Mouse (Mus musculus) left cerebral cortex, postnatal 25 days (tissue): Measurements from ENCODE around the gene Lnx1. TPM values are rescaled to one million over a fixed set of nuclear protein-coding genes. Genes with fewer than 3 reads are reported as not detected.

Source experiments
- DNase-seq, 2 experiments: peaks; one replicate each; pipeline ENCODE4 v3.0.0; 2022; ENCODE audit warnings: low spot score in 2 of 2, mixed read lengths in 1 of 2
- intact Hi-C: fragments of 180-260 bp; cut with DNase I; formaldehyde crosslinking; loops from one replicate; pipeline ENCODE4 v1.15.1; 2025
- total RNA-seq, 2 experiments: library from RNA; stranded (reverse); gene quantifications; 2 replicates each; pipeline ENCODE4 v1.2.3; 2021

The Lnx1 gene
- total RNA-seq, 2 experiments from 2014 or later, result 26.6 to 28.6 TPM

- intact Hi-C loops, result no loop called here
- DNase-seq, result no peak
These were observed 43.4 kb downstream of the Lnx1 start for GRCm38 (mm10) chr5:74659281-74659680.

GRCm38 (mm10) chr5:74657930-74658329 lies 44.8 kb downstream of the Lnx1 start:
- DNase-seq, result no peak
- intact Hi-C loops, result no loop called here

GRCm38 (mm10) chr5:74656410-74656809 lies 46.3 kb downstream of the Lnx1 start:
- intact Hi-C loops, result no loop called here
- DNase-seq, result no peak

- intact Hi-C loops, result no loop called here
- DNase-seq, result no peak
These were observed 48.2 kb downstream of the Lnx1 start for GRCm38 (mm10) chr5:74654527-74654926.

- DNase-seq, result no peak
- intact Hi-C loops, result no loop called here
These were observed 48.9 kb downstream of the Lnx1 start for GRCm38 (mm10) chr5:74653766-74654165.

GRCm38 (mm10) chr5:74649122-74649521 lies 53.6 kb downstream of the Lnx1 start:
- DNase-seq, result no peak
- intact Hi-C loops, result loop anchor here (10.0 kb wide), 1 partner anchor 146 kb away; no protein-coding TSS in a partner anchor

GRCm38 (mm10) chr5:74648216-74648615 lies 54.5 kb downstream of the Lnx1 start:
- intact Hi-C loops, result loop anchor here (10.0 kb wide), 1 partner anchor 147 kb away; no protein-coding TSS in a partner anchor

GRCm38 (mm10) chr5:74647584-74647984 lies 55.1 kb downstream of the Lnx1 start:
- no peak for DNase-seq
- intact Hi-C loops, result loop anchor here (10.0 kb wide), 1 partner anchor 147 kb away; no protein-coding TSS in a partner anchor

More at GRCm38 (mm10) chr5:74648216-74648615, 54.5 kb downstream of the Lnx1 start:
- no peak for DNase-seq

GRCm38 (mm10) chr5:74642291-74642690 lies 60.4 kb downstream of the Lnx1 start:
- intact Hi-C loops, result loop anchor here (5.0 to 10.0 kb wide), 3 partner anchors 35 to 305 kb away; no protein-coding TSS in a partner anchor
- DNase-seq, result no peak

- peak; percentile 26 to 65 for DNase-seq
- intact Hi-C loops, result loop anchor here (2.0 to 10.0 kb wide), 4 partner anchors 36 to 516 kb away; no protein-coding TSS in a partner anchor
These were observed 61.7 kb downstream of the Lnx1 start for GRCm38 (mm10) chr5:74641000-74641399.

GRCm38 (mm10) chr5:74640504-74640903 lies 62.2 kb downstream of the Lnx1 start:
- no peak for DNase-seq
- intact Hi-C loops, result loop anchor here (2.0 to 10.0 kb wide), 4 partner anchors 37 to 516 kb away; no protein-coding TSS in a partner anchor

- peak in 1 of 2 experiments; percentile 61 for DNase-seq
- intact Hi-C loops, result loop anchor here (10.0 kb wide), 1 partner anchor 405 kb away; the partner anchor contains the start of gene Chic2
These were observed 63.2 kb downstream of the Lnx1 start for GRCm38 (mm10) chr5:74639516-74639915.

GRCm38 (mm10) chr5:74634391-74634790 lies 68.3 kb downstream of the Lnx1 start:
- intact Hi-C loops, result loop anchor here (10.0 kb wide), 1 partner anchor 410 kb away; the partner anchor contains the start of gene Chic2
- DNase-seq, result no peak

- no peak for DNase-seq
- intact Hi-C loops, result loop anchor here (10.0 kb wide), 1 partner anchor 411 kb away; the partner anchor contains the start of gene Chic2
These were observed 69.3 kb downstream of the Lnx1 start for GRCm38 (mm10) chr5:74633453-74633852.

- intact Hi-C loops, result loop anchor here (10.0 kb wide), 1 partner anchor 412 kb away; the partner anchor contains the start of gene Chic2
- no peak for DNase-seq
These were observed 70.2 kb downstream of the Lnx1 start for GRCm38 (mm10) chr5:74632369-74633114.

- DNase-seq, result no peak
- intact Hi-C loops, result no loop called here
These were observed 74.7 kb downstream of the Lnx1 start for GRCm38 (mm10) chr5:74628001-74628400.

- no peak for DNase-seq
- intact Hi-C loops, result no loop called here
These were observed 78.3 kb downstream of the Lnx1 start for GRCm38 (mm10) chr5:74624385-74624784.

GRCm38 (mm10) chr5:74623316-74624000 lies 79.3 kb downstream of the Lnx1 start:
- no peak for DNase-seq
- intact Hi-C loops, result no loop called here

GRCm38 (mm10) chr5:74621691-74622470 lies 80.8 kb downstream of the Lnx1 start:
- intact Hi-C loops, result no loop called here
- DNase-seq, result no peak
